ENCODE assay signal across 8 mouse cellular contexts in the genomic region with DNA sequence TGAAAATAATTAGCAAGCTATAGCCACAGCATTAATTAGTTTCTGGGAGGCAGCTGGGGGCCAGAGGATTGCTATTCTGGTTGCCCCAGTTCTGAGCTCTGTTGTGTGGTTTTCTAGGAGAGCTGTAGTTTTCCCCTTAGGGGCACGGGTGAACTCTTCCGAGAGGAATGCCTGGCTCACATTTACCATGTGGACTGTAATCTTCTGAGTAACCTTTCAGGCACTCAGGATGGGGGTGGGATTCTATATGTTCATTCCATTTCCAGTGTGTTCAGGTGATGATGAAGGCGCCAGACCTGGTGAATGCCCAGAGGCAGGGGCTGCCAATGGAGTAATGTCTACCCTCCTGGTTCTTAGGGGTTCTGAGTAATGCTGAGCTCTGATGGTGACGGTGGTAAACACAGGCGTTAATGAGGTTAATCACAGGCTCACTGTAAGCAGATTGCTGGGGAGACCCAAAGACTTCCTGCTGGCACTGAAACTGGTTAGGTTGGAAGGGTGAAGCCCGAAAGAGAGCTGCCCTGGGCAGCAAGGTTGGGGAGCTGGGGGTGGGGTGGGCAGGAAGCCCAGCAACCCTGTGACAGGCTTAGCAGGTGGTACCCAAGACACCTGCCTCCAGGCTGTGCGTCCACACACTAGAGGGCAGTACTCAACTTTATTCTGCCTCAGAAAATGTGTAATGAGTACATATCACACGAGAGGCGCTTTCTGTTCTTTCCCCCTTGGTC. TPM values are rescaled to one million over a fixed set of nuclear protein-coding genes. Genes with fewer than 3 reads are reported as not detected.
DNase-seq lines count a peak whose midpoint lies in the region; ATAC-seq and TF ChIP-seq lines count a peak whose summit lies in the region.

No protein-coding gene starts in this region.

- H3K9me3 ChIP-seq in midbrain, postnatal 0 days (ENCODE audit: low read length) = no peaks in the 10 kb centered on the region
- H3K9me3 ChIP-seq in midbrain, embryonic 10.5 days (replicated peaks) = no peaks in the 10 kb centered on the region
- no peaks in the 10 kb centered on the region for H3K9me3 ChIP-seq in intestine, embryonic 16.5 days (ENCODE audit: control insufficient read depth, low read length)

- WGBS in midbrain, postnatal 0 days = 68% methylated on average over 9 of the region's 9 CpGs
- 67% methylated on average over 9 of the region's 9 CpGs for WGBS in midbrain, embryonic 10.5 days
- WGBS in intestine, embryonic 16.5 days = 60% methylated on average over 9 of the region's 9 CpGs

- H3K27me3 ChIP-seq in midbrain, postnatal 0 days (ENCODE audit: insufficient read depth, low read length) = no peaks in the 10 kb centered on the region
- H3K27me3 ChIP-seq in midbrain, embryonic 10.5 days (ENCODE audit: low read depth, poor library complexity, severe bottlenecking) = no peaks in the 10 kb centered on the region
- H3K27me3 ChIP-seq in intestine, embryonic 16.5 days (replicated peaks; ENCODE audit: control insufficient read depth, insufficient read depth, low read length) = no peaks in the 10 kb centered on the region

- H3K9ac ChIP-seq in midbrain, postnatal 0 days (replicated peaks; ENCODE audit: low read length, poor library complexity, severe bottlenecking) = no peak overlapping the region
- H3K9ac ChIP-seq in intestine, embryonic 16.5 days (ENCODE audit: low read depth, low read length) = no peak overlapping the region

- ATAC-seq in cerebellum, adult (ENCODE audit: insufficient number of reproducible peaks, low FRiP score, low TSS enrichment) = peak; percentile 49
- 0 out of 2 replicates have a peak, but pooled peaks have one; percentile 28 for ATAC-seq in midbrain, postnatal 0 days (ENCODE audit: low FRiP score)
- ATAC-seq in intestine, embryonic 16.5 days = 0 out of 2 replicates have a peak, but pooled peaks have one; percentile 36

- no peak overlapping the region for H3K4me3 ChIP-seq in midbrain, postnatal 0 days (ENCODE audit: low read depth, low read length)
- H3K4me3 ChIP-seq in midbrain, embryonic 10.5 days = no peak overlapping the region
- no peak overlapping the region for H3K4me3 ChIP-seq in intestine, embryonic 16.5 days (ENCODE audit: low read length)

- no peaks in the 10 kb centered on the region for H3K4me1 ChIP-seq in midbrain, postnatal 0 days (ENCODE audit: insufficient read depth, low read length)
- H3K4me1 ChIP-seq in midbrain, embryonic 10.5 days = no peaks in the 10 kb centered on the region
- H3K4me1 ChIP-seq in intestine, embryonic 16.5 days (ENCODE audit: control insufficient read depth, insufficient read depth, low read length) = no peaks in the 10 kb centered on the region

- intact Hi-C loops in left cerebral cortex, postnatal 10 days (cut with DNase I) = loop anchor here (10.0 kb wide), 1 partner anchor 51 kb away; no protein-coding TSS in a partner anchor

- peaks cover 7% of the 10 kb centered on the region; the same call in 1 of the 2 replicates for H3K36me3 ChIP-seq in midbrain, postnatal 0 days (ENCODE audit: insufficient read depth, low read length)
- no peaks in the 10 kb centered on the region for H3K36me3 ChIP-seq in midbrain, embryonic 10.5 days
- no peaks in the 10 kb centered on the region for H3K36me3 ChIP-seq in intestine, embryonic 16.5 days (ENCODE audit: control insufficient read depth, insufficient read depth, low read length)

- H3K27ac ChIP-seq in midbrain, postnatal 0 days (ENCODE audit: low read depth, low read length) = no peak overlapping the region
- no peak overlapping the region for H3K27ac ChIP-seq in midbrain, embryonic 10.5 days (replicated peaks)
- H3K27ac ChIP-seq in intestine, embryonic 16.5 days (ENCODE audit: low read length) = no peak overlapping the region

- DNase-seq in cerebellum, postnatal 4 days (ENCODE audit: low spot score in 2 of 2) = no peak
- DNase-seq in midbrain, postnatal 0 days (ENCODE audit: low spot score) = no peak
- DNase-seq in midbrain, embryonic 10.5 days (ENCODE audit: low spot score) = no peak
- peak; percentile 43 for DNase-seq in thymus, postnatal 0 days (ENCODE audit: low spot score)
- DNase-seq in left cerebral cortex, postnatal 10 days (ENCODE audit: extremely low spot score in 1 of 2, low spot score in 2 of 2) = no peak
- DNase-seq in c-Kit-positive CD71-positive TER-119-positive erythroid progenitor cells, embryonic 14.5 days (ENCODE audit: low spot score) = no peak

- no peak; the same call in 1 of the 2 replicates for TF ChIP-seq CTCF in midbrain, postnatal 0 days (IDR thresholded peaks at IDR 0.05)

- H3K4me2 ChIP-seq in midbrain, postnatal 0 days (ENCODE audit: low read depth, low read length, poor library complexity, severe bottlenecking) = no peak overlapping the region
- no peak overlapping the region for H3K4me2 ChIP-seq in intestine, embryonic 16.5 days (ENCODE audit: low read depth, low read length)

RNA-seq across cellular contexts. Expression of a gene that starts 20.7 kb away (rescaled TPM):
- 4.5 and 9.4 TPM in 2 replicates for total RNA-seq in midbrain, postnatal 0 days (2014; rRNA removed)
- 4.2 and 4.8 TPM in 2 replicates for polyA plus RNA-seq in midbrain, postnatal 0 days (2015; fragmentation: Nextera tagmentation; extraction: Ambion mirVana)
- 31.4 and 33.4 TPM in 2 replicates for polyA plus RNA-seq in midbrain, embryonic 10.5 days (2016; fragmentation: Nextera tagmentation; extraction: Ambion mirVana)
- polyA plus RNA-seq in intestine, embryonic 16.5 days (2015; fragmentation: Nextera tagmentation; extraction: Ambion mirVana) = 19.8 and 20.7 TPM in 2 replicates
- 2.2 and 2.6 TPM in 2 replicates for polyA plus RNA-seq in thymus, postnatal 0 days (2015; fragmentation: Nextera tagmentation; extraction: Ambion mirVana)
- 1 to 10 TPM; 6.6 to 9.9 TPM for total RNA-seq in left cerebral cortex, postnatal 10 days (2021)

RNA-seq across cellular contexts. Expression of a gene that starts 35.9 kb away (rescaled TPM):
- 40.5 and 41.5 TPM in 2 replicates for total RNA-seq in midbrain, postnatal 0 days (2014; rRNA removed)
- 12.9 and 13.3 TPM in 2 replicates for polyA plus RNA-seq in midbrain, postnatal 0 days (2015; fragmentation: Nextera tagmentation; extraction: Ambion mirVana)
- 2.0 and 3.9 TPM in 2 replicates for polyA plus RNA-seq in midbrain, embryonic 10.5 days (2016; fragmentation: Nextera tagmentation; extraction: Ambion mirVana)
- polyA plus RNA-seq in intestine, embryonic 16.5 days (2015; fragmentation: Nextera tagmentation; extraction: Ambion mirVana) = 2.1 and 2.7 TPM in 2 replicates
- polyA plus RNA-seq in thymus, postnatal 0 days (2015; fragmentation: Nextera tagmentation; extraction: Ambion mirVana) = 7.4 and 7.5 TPM in 2 replicates
- total RNA-seq in left cerebral cortex, postnatal 10 days (2021) = 100 to 1,000 TPM; 105 to 117 TPM
